Mouse (Mus musculus): ENCODE measurements around the gene Slc18a2.

DNA sequence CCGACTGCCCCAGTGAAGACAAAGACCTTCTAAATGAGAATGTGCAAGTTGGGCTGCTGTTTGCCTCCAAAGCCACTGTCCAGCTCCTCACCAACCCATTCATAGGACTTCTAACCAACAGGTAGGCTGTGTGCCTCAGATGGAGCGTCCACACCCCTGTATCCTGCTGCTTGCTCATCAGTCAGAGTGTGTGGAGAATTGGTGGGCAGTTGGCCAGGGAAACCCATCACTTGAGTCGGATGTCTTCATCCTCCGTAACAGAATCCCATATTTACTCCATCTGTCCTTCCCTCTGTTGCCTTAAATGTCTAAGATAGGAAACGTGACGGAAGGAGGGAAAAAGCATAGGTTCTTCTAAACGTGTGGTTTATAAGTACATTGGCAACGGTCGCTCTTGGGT is 2.5 kb downstream of the Slc18a2 start:
- TF ChIP-seq HCFC1 (IDR thresholded peaks at IDR 0.05; ENCODE audit: borderline replicate concordance, insufficient read depth, low read length) = no peak
- no peak for TF ChIP-seq MAFK (IDR thresholded peaks at IDR 0.05; ENCODE audit: insufficient read depth, low read depth, low read length)
